In genomic region chr2:102116521-102117401, GRCm38 (mm10) we compare ENCODE assay signal across 9 mouse cellular contexts.
DNase-seq lines count a peak whose midpoint lies in the region; ATAC-seq lines count a peak whose summit lies in the region.
"Had no signal": no experiment of that assay in that cellular context is flagged by ENCODE, and none has a peak within 500 bp of the region (broad histone marks: within the 10 kb centered on the region; RNA-seq: fewer than 3 reads in every experiment).

No protein-coding gene starts in this region.

- no peaks in the 10 kb centered on the region for H3K9me3 ChIP-seq in neural tube, embryonic 13.5 days

- DNase-seq in heart, postnatal 4 days: peak; percentile 41
- no peak for DNase-seq in heart, postnatal 25 days (ENCODE audit: low spot score)
- DNase-seq in neural tube, embryonic 10.5 days (ENCODE audit: extremely low spot score, low spot score): no peak
- no peak for DNase-seq in adrenal gland, postnatal 14 days
- no peak for DNase-seq in right cerebral cortex, adult 18-20 months
- DNase-seq in urinary bladder, postnatal 36 days (ENCODE audit: low spot score in 2 of 2): no peak
- DNase-seq: left cerebral cortex, postnatal 4 days had no signal

- H3K27me3 ChIP-seq in neural tube, embryonic 13.5 days: no peaks in the 10 kb centered on the region

- ATAC-seq in neural tube, embryonic 13.5 days (ENCODE audit: low read depth): no peak
- ATAC-seq in megakaryocyte, adult 5-6 weeks (ENCODE audit: poor library complexity, severe bottlenecking): 0 out of 2 replicates have a peak, but pooled peaks have one; percentile 25

- H3K9ac ChIP-seq in neural tube, embryonic 13.5 days: no peak overlapping the region

- no peak overlapping the region for H3K4me2 ChIP-seq in neural tube, embryonic 13.5 days

- H3K36me3 ChIP-seq in neural tube, embryonic 13.5 days: no peaks in the 10 kb centered on the region

- H3K4me1 ChIP-seq in neural tube, embryonic 13.5 days (replicated peaks): peaks cover 59% of the 10 kb centered on the region

- H3K27ac ChIP-seq in neural tube, embryonic 13.5 days (replicated peaks): peak overlapping the region; percentile 9

- 56% methylated on average over 9 of the region's 9 CpGs for WGBS in neural tube, embryonic 13.5 days

- intact Hi-C loops in heart, postnatal 25 days (cut with DNase I): no loop called here

- H3K4me3 ChIP-seq in neural tube, embryonic 13.5 days: no peak overlapping the region
